Mouse (Mus musculus) lung, adult 18-20 months (tissue): ENCODE data around the gene Sctr.

Experiments used
- DNase-seq, 2 experiments: peaks; one replicate each; pipeline ENCODE4 v3.0.0; 2022; ENCODE audit warnings: mixed read lengths in 2 of 2

The Sctr gene

DNA sequence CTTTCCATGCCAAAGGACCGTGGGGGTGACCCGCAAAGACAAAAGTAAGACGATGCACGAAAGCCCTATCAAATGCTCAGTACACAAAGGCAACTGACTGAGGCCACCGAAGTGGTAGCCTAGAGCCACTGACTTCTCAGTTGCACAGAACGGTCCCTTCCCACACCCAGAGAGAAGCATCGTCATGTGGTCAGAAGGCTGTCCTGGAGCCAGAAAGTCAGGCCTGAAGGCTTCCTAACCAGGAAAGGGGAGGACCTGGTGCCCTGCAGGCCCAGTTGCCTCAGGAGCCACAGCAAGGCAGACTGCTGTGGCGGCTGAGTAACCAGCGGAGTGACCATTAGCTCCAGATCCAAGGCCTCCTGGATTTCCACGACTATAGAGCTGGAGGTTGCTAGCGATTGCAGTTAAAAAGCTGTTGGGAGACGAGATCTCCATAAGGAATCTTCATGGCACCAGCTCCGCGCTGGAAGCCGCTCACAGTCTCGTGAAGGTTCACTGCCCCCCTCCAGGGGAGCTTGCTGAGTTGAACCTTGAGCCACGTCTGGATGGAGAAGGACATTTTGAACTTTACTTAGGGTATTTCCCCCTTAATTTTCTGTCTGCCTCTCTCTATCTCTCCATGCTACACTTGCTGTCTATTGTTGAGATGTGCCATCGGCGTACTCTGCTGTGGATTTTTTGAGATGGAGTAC, 103.2 kb downstream of the Sctr start:
- no peak for DNase-seq

DNA sequence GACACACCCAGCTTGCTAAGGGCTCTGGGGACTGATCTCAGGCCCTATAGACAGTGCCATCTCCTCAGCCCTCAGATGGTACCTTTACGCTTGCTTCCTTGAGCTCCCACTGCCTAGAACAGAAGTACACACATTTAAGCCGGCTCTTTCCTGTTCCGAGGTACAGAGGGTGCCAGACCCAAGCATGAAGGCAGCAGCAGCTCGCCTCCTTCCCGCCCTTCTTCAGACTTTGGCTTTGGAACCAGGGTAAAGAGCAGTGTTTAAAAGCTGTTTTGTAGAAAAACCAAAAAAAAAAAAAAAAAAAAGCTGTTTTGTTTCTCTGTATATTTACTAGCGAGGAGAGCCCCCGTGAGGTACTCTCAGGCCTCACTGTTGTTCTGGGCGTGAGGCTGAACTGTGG, 105.1 kb downstream of the Sctr start:
- DNase-seq = no peak

DNA sequence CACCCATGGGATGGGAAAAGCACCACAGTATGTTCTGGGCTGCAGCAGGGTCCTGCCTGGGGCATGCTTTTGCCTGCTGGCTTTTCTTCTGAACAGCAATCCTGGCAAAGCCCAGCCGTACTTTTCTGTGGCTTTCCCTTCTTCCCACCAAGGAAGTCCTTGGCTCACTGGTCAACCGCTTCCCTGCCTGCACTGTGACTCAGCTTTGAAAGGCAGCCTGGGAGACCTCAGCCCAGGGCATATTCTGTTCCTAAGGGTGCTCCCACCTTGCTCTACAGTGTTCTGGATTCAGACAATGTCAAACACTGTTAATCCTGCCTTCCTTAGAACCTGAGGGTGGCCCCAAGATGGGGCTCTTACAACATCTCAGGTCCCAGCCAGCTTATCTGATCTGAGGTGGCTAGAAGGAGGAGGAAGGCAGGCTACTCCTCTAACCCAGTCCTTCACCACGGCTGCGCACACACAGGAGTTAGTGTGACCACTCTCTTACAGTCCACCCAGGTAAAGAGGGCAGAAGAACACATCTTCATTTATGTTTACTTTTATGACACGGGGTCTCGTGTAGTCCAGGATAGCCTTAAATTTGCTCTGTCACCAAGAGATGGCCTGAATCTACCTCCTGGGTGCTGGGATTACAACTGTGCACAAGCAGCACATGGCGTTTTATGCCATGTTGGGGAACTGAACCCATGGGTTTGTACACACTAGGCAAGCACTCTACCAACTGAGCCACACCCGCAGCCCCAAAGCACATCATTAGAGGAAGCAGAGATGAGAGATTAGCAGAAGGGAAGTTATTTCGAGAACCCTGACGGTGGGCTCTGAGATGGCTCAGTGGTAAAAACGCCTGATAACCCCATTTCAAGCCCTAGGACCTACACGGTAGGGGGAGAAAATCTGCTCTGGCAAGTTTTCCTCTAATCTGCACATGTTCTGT, 105.8 kb downstream of the Sctr start:
- no peak for DNase-seq
